Mouse (Mus musculus): ENCODE measurements around the gene Lin7c.
"Not testable (repeated sequence)": the region's sequence is repeated elsewhere in the genome, so short reads cannot be mapped to it uniquely, and the experiment has no call there.

Lin7c gene

DNA sequence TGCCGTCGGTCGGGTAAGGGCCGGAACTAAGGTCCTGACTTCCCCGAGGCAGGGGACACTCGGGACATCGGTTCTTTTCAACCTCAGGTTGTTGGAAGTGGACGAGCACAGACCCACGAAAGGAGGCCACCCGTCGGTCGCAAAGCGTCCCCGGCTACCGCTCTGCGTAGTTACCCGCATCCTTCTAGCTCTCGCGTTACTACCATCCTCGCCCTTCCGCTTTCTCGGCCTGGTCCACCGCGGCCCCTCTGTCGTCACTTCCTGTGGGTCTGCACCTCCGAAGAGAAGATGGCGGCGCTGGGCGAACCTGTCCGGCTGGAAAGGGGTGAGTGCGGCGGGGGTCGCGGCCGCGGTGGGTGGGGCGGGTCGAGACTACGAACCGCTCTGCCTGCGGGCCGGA, at the start of gene Lin7c:
Lin7c (plus strand) TSS at position 257 of the 400 bp plus-strand sequence.
- peak; percentile 96 for DNase-seq (ENCODE audit: low read depth, low spot score)

DNA sequence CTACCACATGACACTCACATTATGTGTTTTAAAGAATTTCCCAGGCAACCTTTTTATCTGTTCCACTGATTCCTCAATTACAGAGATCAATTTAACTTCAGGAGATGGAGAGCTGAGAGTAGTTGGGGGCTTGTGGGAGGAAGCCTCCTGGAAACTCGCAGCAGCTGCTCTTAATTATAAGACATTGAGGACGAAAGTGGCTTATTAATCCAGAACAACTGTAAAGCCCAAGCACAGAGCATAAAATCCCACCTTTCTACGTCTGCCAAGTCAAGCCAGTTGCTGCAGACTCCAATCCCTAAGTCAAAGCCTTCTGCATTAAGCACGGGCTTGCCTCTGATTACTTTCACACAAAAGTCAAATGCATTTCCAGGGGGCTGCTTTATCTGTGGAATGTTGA, 44.3 kb upstream of the Lin7c start:
- no peak for DNase-seq (ENCODE audit: low read depth, low spot score)

GRCm38 (mm10) chr2:109848305-109848704, 42.3 kb upstream of the Lin7c start:
- no peak for DNase-seq (ENCODE audit: low read depth, low spot score)

- DNase-seq (ENCODE audit: low read depth, low spot score) = peak; percentile 54
These were observed 41.9 kb upstream of the Lin7c start for GRCm38 (mm10) chr2:109848715-109849114.

- no peak for DNase-seq (ENCODE audit: low read depth, low spot score)
These were observed 35.1 kb upstream of the Lin7c start for GRCm38 (mm10) chr2:109855601-109856000.

GRCm38 (mm10) chr2:109859671-109860070, 31.0 kb upstream of the Lin7c start:
- DNase-seq (ENCODE audit: low read depth, low spot score) = no peak

DNA sequence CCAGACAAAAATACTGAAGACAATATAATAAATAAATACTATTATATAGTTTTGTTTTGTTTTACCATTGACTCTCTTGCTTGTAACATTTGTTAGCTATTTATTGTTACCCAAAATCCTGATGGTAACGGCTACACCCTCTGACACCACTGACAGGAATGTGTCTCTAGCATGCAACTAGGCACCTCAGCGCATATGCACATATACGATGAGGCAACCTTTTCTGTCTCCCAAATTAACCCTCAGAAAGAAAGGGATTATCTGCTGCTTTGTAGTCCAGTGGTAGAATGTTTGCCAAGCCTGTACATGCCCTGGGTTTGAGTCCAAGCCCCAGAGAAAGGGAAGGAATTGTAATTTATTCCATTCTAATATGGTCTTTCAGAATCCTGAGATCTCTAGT, 29.8 kb upstream of the Lin7c start:
- DNase-seq (ENCODE audit: low read depth, low spot score) = no peak

- DNase-seq (ENCODE audit: low read depth, low spot score) = not testable (repeated sequence)
These were observed 11.2 kb upstream of the Lin7c start for GRCm38 (mm10) chr2:109879429-109879828.

DNA sequence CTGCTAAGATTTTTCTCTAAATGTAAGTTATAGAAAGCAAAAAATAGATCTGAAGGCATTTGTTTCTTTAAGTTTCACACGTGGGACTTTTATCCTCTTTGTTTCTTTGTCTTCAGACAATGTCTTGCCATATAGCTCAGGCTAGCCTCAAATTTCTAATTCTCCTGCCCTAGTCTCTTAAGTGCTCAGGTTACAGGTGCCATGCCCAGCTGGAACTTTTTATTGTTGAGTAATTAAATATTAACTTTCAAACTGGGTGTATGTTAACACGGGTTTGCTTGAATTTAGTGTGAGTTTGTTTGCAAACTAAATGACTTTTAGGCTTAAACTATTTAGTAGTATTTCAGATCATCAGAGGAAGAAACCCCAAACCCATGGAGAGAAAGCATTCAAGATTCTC, 9.5 kb upstream of the Lin7c start:
- DNase-seq (ENCODE audit: low read depth, low spot score) = no peak

DNA sequence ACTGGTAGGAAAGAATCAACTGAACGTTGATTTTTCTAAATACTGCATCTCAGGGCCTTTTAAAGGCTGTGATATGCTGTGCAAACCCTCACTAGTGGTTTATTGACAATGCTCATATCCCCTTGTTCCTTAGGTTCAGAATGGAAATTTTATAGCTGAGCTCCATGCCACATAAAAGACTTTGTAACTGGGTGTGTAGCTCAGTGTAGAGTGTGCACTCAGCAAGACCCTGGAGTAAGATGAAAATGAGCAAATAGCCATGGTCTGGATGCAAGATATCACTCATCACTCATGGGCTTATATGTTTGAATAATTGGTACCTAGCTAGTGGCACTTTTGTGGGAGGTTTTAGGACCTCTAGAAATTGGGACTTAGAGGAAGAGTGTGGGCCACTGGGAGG, 9.0 kb upstream of the Lin7c start:
- DNase-seq (ENCODE audit: low read depth, low spot score) = no peak

DNA sequence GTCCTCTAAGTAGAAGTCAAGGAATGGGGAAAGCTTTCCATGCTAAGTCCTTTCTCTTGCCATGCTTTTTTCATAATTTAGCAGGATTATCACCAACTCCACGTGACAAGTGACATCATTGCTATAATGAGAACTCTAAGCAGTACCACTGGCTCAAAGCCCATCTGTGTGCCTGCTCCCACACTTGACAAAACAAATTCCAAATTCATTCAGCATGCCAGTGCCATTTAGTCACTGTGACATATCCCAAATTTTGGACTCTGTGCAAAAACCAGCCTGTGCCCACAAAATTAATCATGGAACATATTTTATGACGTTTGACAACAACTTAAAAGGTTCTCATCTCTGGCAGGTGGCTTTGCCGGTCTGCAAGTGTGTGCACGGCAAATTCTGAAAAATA, 6.5 kb upstream of the Lin7c start:
- no peak for DNase-seq (ENCODE audit: low read depth, low spot score)

GRCm38 (mm10) chr2:109884507-109884906, 6.1 kb upstream of the Lin7c start:
- no peak for DNase-seq (ENCODE audit: low read depth, low spot score)

DNA sequence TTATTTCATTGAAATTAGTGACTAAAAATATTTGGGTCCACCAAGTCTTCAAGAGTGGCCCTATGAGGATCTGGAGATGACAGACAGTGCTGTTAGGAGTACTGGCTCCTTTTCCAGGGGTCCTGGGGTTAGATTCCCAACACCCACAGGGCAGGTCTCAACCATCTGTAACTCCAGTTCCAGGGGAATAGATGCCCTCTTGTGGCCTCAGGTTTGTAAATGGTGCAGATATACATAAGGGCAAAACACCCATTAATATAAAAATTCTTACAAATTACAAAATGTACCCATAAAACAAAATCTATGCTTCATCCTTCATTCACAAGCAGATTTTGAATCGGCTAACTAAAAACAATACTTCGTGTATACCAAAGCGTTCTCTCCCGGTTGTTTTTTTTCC, 585 bp upstream of the Lin7c start:
- DNase-seq (ENCODE audit: low read depth, low spot score) = no peak

GRCm38 (mm10) chr2:109891031-109891430, 378 bp downstream of the Lin7c start:
- peak; percentile 22 for DNase-seq (ENCODE audit: low read depth, low spot score)

DNA sequence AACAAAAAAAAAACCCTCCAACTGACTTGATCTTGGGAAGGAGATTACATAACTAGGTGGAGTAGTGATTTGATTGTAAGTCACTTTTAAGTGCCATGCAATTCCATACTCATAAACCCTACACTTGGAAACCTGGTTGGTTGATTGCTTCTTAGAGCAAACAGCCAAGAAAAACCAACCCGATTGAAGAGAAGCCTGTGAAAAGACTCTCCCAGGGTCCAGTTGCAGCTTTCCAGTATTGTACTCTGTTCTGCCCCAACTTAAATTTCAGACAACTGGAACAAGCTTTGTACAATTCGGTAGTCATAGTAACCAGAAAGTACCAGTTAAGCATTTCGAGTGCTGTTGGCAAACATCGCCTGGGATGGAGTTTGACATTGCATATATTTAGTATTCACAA, 818 bp downstream of the Lin7c start:
- peak; percentile 38 for DNase-seq (ENCODE audit: low read depth, low spot score)

- DNase-seq (ENCODE audit: low read depth, low spot score) = no peak
These were observed 5.7 kb downstream of the Lin7c start for GRCm38 (mm10) chr2:109896311-109896710.

DNA sequence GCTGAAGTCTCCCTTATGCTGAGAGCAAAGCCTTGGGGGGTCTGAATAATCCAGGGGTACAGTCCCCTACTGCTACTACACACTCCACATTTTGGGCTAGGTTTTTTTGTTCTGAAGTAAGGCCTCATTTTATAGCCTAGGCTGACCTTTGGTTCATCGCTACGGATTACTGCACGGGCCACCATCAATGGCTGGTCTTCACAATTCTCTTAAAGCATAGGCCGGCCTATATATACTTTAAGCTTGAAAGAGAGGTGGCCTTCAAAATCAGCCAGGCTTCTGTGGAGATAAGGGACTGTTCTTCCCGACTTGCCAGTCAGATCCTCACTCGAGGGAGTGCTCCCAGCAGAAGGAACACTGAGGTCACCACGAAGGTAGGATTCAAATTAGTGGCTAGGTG, 12.2 kb downstream of the Lin7c start:
- DNase-seq (ENCODE audit: low read depth, low spot score) = no peak

DNA sequence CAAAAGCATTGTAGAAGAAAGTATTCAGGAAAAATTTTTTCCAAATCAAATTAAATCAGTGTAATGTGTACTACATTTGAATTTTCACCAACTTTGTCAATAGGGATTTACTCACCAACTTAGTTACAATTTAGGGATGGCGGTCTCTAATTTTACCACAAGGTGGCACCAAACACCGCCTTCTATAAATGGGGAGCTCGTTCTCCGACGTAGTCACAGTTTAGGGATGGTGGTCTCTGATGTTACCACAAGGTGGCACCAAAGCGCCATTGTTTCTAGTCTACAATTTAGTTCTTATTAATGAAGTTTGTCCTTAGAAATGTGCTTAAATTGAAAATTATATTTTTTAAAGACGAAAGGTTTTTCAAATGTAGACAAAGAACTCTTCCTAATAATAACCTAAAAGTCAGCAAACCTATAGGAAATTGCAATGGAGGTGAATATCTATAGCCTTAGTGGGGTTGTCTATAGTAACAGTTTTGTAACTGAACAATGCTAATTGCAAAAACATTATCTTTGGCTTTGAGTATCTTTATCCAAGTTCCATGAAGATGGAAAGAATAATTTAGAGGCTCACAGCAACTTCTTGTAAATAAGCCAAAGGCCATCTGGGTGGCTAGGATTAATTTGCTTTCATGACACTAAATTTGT, 13.6 kb downstream of the Lin7c start:
- peak; percentile 91 for DNase-seq (ENCODE audit: low read depth, low spot score)

DNA sequence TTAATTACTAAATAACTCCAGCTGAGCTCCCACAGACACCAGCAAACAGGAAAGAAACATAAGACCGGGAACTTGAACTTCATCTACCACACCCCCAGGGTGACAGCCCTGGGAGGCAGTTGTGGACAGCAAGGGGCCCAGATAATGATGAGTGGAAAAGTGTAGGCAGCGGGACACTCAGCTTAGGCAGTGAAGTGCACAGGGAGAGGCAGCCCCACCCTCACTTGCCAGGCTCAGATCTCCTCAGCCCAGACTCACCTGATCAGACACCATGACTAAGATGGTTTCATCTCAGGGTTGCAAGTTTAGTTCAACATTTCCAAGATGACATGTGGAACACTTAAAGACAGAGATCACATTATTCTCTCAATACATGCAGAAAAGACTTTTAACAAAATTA, 18.5 kb downstream of the Lin7c start:
- no peak for DNase-seq (ENCODE audit: low read depth, low spot score)

DNA sequence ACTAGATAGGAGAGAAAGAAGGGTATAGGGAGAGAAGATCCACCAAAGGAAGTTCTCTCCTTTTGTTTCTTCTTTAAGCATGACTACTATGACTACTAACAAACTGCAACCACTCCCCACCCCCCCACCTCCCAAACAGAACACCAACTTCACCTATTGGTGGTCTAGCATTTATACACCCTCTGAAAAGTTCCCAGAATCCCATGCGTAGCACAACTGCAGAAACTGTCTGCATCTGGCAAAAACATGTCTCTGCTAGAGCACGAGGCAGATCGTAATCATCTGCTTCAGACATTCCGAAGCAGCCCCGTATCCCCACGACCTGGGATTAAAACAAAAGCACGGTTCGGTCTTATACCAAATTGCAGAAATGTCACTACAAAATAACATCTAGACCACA, 21.6 kb downstream of the Lin7c start:
- no peak for DNase-seq (ENCODE audit: low read depth, low spot score)

DNA sequence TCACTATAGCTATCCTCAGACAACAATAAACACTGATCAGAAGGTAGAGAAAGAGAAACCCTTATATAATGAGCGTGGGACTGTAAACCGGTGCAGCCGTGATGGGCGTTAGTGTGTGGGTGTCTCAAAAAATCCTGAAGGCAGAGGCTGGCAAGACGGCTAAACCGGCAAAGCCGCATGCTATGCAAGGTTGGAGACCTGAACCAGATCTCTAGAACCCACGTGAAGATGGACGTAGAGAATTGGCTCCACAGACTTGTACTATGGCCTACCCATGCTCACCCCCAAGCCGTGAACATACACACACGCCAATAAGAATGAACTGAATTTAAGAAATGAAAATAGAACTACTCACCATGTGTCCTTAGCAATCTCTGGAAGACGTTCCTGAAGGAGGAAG, 22.1 kb downstream of the Lin7c start:
- no peak for DNase-seq (ENCODE audit: low read depth, low spot score)

GRCm38 (mm10) chr2:109913241-109913640, 22.6 kb downstream of the Lin7c start:
- no peak for DNase-seq (ENCODE audit: low read depth, low spot score)

GRCm38 (mm10) chr2:109914601-109915000, 23.9 kb downstream of the Lin7c start:
- DNase-seq (ENCODE audit: low read depth, low spot score) = no peak

Data from mesoderm, embryonic 11.5 days (tissue).